Mouse (Mus musculus) fat pad, adult 2 months (tissue): ENCODE results near the gene Mpp4.

Source experiments
- DNase-seq: peaks from one replicate; pipeline ENCODE4 v3.0.0-alpha.2; 2011; ENCODE audit warnings: low read depth, low spot score; ENCODE audit errors: extremely low read depth

Gene Mpp4

GRCm38 (mm10) chr1:59163030-59163461, at the start of gene Mpp4:
Mpp4 (minus strand) TSS chr1:59163389.
- DNase-seq, result no peak

GRCm38 (mm10) chr1:59212951-59213350, 49.8 kb upstream of the Mpp4 start:
- no peak for DNase-seq

- no peak for DNase-seq
Observed at GRCm38 (mm10) chr1:59212076-59212779, 49.0 kb upstream of the Mpp4 start.

- no peak for DNase-seq
Observed at GRCm38 (mm10) chr1:59211651-59212050, 48.5 kb upstream of the Mpp4 start.

GRCm38 (mm10) chr1:59208331-59208730, 45.1 kb upstream of the Mpp4 start:
- no peak for DNase-seq

- DNase-seq, result no peak
Observed at GRCm38 (mm10) chr1:59204489-59204888, 41.3 kb upstream of the Mpp4 start.

GRCm38 (mm10) chr1:59202367-59202766, 39.2 kb upstream of the Mpp4 start:
- DNase-seq, result no peak

GRCm38 (mm10) chr1:59201561-59201960, 38.4 kb upstream of the Mpp4 start:
- peak; percentile 18 for DNase-seq

GRCm38 (mm10) chr1:59200960-59201359, 37.8 kb upstream of the Mpp4 start:
- no peak for DNase-seq

- no peak for DNase-seq
Observed at GRCm38 (mm10) chr1:59194979-59195378, 31.8 kb upstream of the Mpp4 start.

GRCm38 (mm10) chr1:59187786-59188185, 24.6 kb upstream of the Mpp4 start:
- no peak for DNase-seq

- no peak for DNase-seq
Observed at GRCm38 (mm10) chr1:59186317-59186716, 23.1 kb upstream of the Mpp4 start.

- no peak for DNase-seq
Observed at GRCm38 (mm10) chr1:59185410-59185809, 22.2 kb upstream of the Mpp4 start.

- DNase-seq, result no peak
Observed at GRCm38 (mm10) chr1:59183045-59183444, 19.9 kb upstream of the Mpp4 start.

- no peak for DNase-seq
Observed at GRCm38 (mm10) chr1:59182373-59182772, 19.2 kb upstream of the Mpp4 start.

GRCm38 (mm10) chr1:59180003-59180402, 16.8 kb upstream of the Mpp4 start:
- DNase-seq, result no peak

GRCm38 (mm10) chr1:59178401-59178800, 15.2 kb upstream of the Mpp4 start:
- DNase-seq, result no peak

- DNase-seq, result no peak
Observed at GRCm38 (mm10) chr1:59174514-59175373, 11.6 kb upstream of the Mpp4 start.

- DNase-seq, result no peak
Observed at GRCm38 (mm10) chr1:59173023-59173422, 9.8 kb upstream of the Mpp4 start.

- DNase-seq, result no peak
Observed at GRCm38 (mm10) chr1:59171875-59172274, 8.7 kb upstream of the Mpp4 start.

GRCm38 (mm10) chr1:59170290-59170689, 7.1 kb upstream of the Mpp4 start:
- no peak for DNase-seq

GRCm38 (mm10) chr1:59169586-59169985, 6.4 kb upstream of the Mpp4 start:
- DNase-seq, result no peak
